24 mouse cellular contexts compared by ENCODE assay signal in genomic region chr2:4967806-4968205, GRCm38 (mm10). TPM values are rescaled to one million over a fixed set of nuclear protein-coding genes. Genes with fewer than 3 reads are reported as not detected.
"Had no signal": no experiment of that assay in that cellular context is flagged by ENCODE, and none has a peak within 500 bp of the region (broad histone marks: within the 10 kb centered on the region; RNA-seq: fewer than 3 reads in every experiment).

No protein-coding gene starts in this region.

- H3K27ac ChIP-seq: neural tube, embryonic 13.5 days; neural tube, embryonic 15.5 days; stomach, embryonic 15.5 days; stomach, postnatal 0 days had no signal

- DNase-seq: retina, postnatal 1 day; right cerebral cortex, adult 18-20 months; right cerebral cortex, postnatal 14 days; right cerebral cortex, postnatal 25 days; right cerebral cortex, postnatal 4 days; spleen, adult 18-20 months; thymus, adult 18-20 months; thymus, adult 2 months; thymus, postnatal 14 days; thymus, postnatal 25 days; thymus, postnatal 36 days; thymus, postnatal 4 days had no signal

- H3K27me3 ChIP-seq: neural tube, embryonic 13.5 days; neural tube, embryonic 15.5 days; stomach, embryonic 15.5 days had no signal

- H3K4me2 ChIP-seq: neural tube, embryonic 13.5 days; neural tube, embryonic 15.5 days; stomach, embryonic 15.5 days had no signal

- H3K9me3 ChIP-seq: neural tube, embryonic 13.5 days; neural tube, embryonic 15.5 days; stomach, embryonic 15.5 days had no signal

- H3K9ac ChIP-seq: neural tube, embryonic 13.5 days; neural tube, embryonic 15.5 days; stomach, embryonic 15.5 days had no signal

- H3K4me3 ChIP-seq: neural tube, embryonic 13.5 days; neural tube, embryonic 15.5 days; stomach, embryonic 15.5 days had no signal

- H3K36me3 ChIP-seq: neural tube, embryonic 13.5 days; neural tube, embryonic 15.5 days; stomach, embryonic 15.5 days had no signal

- H3K4me1 ChIP-seq: neural tube, embryonic 13.5 days; neural tube, embryonic 15.5 days; stomach, embryonic 15.5 days had no signal

RNA-seq across cellular contexts. Expression of gene Ucma, which starts 8.1 kb away (rescaled TPM):
- total RNA-seq: neutrophil, adult 5-6 weeks had no signal
- polyA plus RNA-seq: neural tube, embryonic 13.5 days; neural tube, embryonic 14.5 days; neural tube, embryonic 15.5 days; small intestine, adult 2 months; spleen, adult 2 months; stomach, embryonic 14.5 days; stomach, embryonic 15.5 days; stomach, embryonic 16.5 days; stomach, postnatal 0 days; testis, adult 2 months; urinary bladder, adult 2 months had no signal
